Mouse (Mus musculus): Measurements from ENCODE around the gene Akap5.

The Akap5 gene

DNA sequence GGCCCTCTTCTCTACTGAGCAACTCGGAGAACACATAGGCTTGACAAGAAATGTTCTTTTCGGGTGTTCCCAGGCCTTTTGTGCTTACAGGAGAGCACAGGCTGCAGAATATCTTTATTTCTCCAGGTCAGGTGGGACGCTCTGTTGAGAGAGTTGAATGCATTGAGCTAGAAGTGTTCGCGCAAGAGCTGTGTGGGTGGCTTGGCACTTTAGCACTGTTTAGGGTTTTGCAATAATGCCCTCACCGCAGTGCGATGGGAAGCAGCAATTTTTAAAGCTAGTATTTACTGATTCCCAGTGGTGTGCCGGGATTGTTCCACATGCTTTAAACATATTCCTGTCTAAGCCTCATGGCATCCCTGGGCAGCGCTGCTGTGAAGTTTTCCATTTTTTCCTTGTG is 13.5 kb upstream of the Akap5 start:
- no peak for DNase-seq (ENCODE audit: low spot score)

DNA sequence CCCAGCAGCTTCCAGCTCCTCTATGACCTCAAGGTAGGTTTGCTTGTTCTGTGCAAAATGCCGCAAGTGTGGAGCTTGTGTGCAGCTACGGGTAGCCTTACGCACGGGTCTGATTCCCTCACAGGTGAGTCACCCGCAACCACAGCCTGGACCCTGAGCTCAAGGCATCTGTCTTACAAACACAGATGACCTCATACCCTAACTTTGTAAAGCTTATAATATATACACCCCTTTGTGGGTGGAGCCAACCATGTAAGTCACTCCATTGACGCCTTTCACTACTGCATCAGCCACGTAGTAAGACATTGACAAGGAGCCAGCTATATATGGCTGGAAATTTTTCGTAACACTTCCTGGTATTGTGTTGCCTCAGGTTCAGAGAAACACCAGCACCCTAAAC is 12.7 kb upstream of the Akap5 start:
- DNase-seq (ENCODE audit: low spot score): no peak

DNA sequence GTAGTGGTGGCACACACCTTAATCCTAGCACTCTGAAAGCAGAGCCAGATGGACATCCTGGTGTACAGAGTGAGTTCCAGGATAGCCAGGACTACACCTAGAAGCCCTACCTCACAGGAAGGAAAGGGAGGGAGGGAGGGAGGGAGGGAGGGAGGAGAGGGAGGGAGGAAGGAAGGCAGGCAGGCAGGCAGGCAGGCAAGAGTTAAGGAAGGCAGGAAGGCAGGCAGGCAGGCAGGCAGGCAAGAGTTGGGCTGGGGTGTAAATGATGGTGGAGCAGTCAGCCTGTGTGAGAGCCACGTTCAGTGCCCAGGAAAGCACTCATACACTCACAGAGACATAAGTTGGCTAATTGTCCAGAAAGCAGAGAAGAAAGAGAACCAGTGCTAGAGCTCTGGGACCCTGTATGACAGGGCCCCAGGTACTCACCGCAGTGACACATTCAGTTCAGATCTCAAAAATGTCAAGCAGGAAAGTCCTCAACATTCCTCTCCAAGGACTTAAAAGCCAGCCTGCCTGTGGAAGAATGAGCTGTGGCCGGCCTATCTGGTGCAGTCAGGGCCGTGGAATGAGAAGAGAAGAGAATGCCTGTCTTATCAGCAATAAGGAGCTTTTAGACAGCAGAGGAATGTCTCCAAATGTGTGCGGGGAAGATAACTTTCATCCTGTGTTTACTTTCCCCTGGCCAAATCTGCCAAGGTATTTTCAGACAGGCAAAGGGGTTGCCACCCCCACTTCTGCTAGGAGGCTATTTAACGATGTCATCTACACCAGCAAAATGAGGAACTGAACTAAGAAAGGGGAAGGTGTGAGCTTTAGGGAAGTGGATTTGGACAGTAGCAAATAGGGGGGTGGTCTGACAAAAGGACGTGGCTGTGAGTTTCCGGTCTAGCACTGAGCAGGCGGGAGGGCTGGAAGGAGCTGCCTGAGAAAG is 6.1 kb upstream of the Akap5 start:
- DNase-seq (ENCODE audit: low spot score): no peak

DNA sequence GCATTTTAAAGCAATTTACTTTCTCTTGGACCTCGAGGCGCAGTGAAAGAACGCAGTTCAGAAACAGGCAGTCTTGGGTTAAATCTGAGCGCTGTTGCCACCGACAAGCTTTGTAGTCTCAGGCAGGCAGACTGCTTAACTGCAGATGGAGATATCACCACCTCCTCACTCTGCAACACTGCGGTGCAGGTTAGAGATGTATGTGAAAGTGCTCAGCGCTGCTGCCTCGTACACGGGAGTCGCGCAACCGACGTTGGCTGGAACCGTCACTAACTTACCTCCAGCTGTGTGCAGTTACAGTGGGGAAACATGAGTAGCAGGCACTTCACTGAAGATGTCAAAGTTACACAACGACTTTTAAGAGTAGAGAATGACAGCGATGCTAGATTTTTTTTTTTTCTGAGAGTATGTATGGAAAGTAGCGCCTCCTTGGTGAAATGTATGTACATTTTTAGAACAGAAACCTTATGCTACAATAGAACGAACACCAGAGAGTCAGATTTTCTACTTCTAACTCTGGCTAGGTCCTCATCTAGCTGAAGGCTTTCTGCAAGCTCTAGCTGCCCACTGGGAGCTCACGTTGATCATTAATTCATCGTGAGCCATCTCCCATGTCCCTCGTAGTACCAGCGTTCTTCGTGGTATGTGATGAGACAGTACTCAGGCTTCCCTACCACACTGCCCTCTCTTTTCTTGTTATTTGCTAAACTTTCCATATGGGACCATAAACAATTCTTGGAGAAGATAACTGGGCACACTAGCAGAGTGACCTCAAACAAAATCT is 1.9 kb downstream of the Akap5 start:
- no peak for DNase-seq (ENCODE audit: low spot score)

DNA sequence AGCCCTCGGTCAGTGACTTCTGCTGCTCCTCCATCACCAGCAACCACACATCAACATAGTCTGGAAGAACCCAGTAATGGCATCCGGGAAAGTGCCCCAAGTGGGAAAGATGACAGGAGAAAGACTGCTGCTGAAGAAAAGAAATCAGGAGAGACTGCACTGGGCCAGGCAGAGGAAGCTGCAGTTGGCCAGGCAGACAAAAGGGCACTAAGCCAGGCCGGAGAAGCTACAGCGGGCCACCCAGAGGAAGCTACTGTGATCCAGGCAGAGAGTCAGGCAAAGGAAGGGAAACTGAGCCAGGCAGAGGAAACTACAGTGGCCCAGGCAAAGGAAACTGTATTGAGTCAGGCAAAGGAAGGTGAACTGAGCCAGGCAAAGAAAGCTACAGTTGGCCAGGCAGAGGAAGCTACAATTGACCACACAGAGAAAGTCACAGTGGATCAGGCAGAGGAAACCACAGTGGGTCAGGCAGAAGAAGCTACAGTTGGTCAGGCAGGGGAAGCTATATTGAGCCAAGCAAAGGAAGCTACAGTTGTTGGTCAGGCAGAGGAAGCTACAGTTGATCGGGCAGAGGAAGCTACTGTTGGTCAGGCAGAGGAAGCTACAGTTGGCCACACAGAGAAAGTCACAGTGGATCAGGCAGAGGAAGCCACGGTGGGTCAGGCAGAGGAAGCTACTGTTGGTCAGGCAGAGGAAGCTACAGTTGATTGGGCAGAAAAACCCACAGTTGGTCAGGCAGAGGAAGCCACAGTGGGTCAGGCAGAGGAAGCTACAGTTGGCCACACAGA is 4.1 kb downstream of the Akap5 start:
- no peak for DNase-seq (ENCODE audit: low spot score)

DNA sequence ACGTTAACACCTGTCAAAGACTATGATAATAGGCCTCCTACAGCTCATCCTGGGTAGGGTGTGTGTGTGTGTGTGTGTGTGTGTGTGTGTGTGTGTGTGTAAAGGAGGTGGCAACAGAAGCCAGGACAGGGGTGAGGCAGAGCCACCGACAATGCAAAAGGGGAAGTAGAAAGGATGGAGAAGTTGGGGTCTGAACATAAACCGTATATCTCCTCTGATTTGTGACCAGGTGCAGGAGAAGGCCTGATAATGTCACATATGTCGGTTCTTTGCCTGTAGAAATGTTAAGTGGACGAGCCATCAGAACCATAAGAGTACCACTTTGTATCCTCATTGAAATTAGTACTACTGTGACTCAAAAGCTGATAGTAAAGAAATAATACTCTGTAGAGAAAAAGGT is 9.0 kb downstream of the Akap5 start:
- no peak for DNase-seq (ENCODE audit: low spot score)

DNA sequence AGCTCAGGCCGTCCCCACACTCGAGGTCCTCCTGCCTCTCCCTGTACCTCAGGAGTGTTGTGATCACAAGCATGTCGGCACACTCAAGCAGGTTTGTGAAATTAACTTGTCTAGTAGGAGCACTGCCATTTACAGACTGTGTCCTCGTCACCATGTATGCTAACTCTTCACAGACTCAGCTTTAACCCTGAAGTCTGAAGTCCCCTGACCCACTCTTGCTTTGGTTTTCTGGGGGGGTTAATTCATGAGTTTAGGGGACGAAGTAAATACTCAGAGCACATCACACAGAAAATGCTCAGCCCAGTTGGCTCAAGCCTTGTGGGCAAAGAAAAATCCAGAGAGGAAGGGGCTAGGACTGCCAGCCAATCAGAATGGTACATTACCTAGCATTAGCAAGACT is 10.9 kb downstream of the Akap5 start:
- DNase-seq (ENCODE audit: low spot score): no peak

DNA sequence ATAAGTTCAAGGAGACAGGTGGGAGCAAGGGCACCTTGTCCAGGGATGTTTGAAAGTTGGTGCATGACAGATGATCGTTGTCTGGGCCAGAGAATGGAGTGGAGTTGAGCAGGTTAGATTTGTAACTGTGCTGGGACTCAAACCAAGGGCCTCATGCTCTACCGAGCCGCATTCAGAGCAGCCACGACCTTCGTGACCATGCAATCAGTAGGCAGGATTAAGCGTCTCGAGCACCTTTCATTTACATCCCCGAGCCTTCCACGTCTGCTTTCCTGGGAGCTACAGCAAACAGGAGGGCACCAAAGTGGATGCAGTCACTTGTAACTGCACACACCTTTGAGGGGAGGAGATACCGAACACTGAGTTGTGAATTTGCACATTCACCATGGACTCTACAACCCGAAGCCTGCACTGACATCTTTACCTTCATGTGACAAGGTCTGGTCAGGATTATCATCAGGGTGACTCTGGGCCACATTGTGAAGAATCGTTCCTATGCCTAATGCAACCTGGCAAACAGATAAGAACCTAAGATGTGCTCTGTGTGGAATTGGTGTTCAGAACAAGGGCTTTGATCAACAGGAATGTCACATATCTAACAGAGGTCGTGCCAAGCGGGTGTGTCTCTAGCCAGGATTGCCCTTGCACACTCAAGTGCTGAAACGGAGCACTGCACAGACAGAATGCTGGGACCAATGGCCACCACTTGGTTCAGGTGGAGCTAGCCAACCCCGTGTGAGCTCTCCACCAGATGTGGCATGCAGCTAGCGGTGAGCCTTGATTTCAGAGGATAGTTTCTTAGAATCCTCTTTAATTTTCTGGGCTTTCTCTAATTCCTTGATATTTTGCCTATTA is 11.6 kb downstream of the Akap5 start:
- DNase-seq (ENCODE audit: low spot score): no peak

DNA sequence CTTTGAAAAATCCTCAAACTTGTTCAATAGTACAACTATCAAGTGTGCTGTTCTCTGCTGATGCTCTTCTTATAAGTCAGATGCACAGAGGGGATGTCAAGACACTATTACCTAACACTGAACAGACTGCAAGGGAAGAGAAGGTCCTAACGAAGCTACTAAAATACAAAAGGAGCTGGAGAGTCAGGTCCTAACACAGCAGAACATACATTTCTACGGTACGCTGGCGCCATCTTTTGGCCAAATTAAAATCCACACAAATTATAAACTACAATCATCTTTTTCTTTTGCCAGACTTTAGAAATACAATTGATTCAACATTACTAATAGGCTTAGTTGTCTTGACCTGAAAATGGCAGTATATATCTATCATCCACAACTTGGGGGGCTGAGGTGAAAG is 16.4 kb downstream of the Akap5 start:
- DNase-seq (ENCODE audit: low spot score): no peak

DNA sequence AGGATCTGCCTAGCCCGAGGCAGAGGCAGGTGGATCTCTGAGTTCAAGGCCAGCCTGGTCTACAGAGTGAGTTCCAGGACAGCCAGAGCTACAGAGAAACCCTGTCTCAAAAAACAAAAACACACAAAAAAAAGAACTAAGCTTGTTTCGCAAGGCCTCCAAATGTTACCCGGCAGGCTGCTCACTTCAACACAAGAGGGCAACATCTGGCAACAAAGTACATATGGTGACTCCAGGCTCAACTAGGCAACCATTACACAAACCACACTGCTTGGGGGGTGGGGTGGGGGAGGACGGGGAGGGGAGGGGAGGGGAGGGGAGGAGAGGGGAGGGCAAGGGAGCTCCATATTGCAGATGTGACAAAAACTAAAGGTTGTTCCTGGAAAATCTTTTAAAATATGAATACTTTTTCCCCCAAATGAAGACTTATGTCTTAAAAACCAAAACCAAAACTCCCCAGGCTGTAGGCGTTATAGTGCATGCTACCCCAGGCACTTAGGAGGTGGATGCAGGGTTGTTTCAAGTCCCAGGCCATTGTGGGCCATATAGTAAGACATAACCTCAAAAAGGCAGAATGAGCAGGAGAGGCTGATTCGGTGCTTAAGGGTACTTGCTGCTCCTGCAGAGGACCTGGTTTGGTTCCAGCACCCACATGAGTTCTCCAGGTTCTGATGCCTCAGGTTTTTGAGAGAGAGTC is 21.2 kb downstream of the Akap5 start:
- no peak for DNase-seq (ENCODE audit: low spot score)

DNA sequence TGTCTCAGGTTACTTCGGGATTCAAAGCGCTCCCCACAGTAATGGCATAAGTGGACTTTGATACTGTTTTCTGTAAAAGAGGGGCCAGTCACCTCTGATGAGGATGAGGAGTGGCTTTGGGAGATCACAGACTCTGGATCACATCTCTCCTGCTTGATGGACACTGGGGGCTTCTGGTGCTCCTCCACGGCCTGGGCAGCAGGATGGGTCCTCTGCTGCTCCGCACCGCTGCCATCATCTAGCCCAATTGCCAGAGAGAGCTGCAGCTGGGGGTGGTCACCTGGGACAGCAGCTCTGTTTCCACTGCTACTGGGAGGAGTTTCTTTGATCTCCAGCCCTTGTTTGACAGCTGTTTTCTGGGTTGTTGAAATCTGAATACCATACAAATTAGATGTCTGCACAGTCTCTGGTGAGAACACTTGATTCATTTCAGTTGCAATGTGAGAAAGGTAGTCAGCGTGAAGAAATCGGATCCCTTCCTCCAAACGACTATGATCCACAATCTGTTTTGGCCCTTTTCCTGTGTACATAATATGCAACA is 25.1 kb downstream of the Akap5 start:
- no peak for DNase-seq (ENCODE audit: low spot score)

DNA sequence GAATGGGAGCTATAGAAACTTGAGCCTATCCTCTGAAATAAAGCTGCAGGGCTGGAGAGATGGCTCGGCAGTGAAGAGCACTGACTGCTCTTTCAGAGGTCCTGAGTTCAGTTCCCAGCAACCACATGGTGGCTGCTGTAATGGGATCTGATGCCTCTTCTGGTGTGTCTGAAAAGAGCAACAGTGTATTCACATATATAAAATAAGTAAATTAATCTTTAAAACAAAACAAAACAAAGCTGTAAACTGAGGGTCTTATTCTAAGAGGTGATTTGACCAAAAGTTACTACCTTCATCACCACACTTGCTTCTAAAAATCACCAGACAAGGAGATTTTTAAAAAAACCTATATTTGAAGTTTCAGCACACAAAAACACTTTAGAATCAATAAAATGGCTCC is 36.2 kb downstream of the Akap5 start:
- DNase-seq (ENCODE audit: low spot score): no peak

DNA sequence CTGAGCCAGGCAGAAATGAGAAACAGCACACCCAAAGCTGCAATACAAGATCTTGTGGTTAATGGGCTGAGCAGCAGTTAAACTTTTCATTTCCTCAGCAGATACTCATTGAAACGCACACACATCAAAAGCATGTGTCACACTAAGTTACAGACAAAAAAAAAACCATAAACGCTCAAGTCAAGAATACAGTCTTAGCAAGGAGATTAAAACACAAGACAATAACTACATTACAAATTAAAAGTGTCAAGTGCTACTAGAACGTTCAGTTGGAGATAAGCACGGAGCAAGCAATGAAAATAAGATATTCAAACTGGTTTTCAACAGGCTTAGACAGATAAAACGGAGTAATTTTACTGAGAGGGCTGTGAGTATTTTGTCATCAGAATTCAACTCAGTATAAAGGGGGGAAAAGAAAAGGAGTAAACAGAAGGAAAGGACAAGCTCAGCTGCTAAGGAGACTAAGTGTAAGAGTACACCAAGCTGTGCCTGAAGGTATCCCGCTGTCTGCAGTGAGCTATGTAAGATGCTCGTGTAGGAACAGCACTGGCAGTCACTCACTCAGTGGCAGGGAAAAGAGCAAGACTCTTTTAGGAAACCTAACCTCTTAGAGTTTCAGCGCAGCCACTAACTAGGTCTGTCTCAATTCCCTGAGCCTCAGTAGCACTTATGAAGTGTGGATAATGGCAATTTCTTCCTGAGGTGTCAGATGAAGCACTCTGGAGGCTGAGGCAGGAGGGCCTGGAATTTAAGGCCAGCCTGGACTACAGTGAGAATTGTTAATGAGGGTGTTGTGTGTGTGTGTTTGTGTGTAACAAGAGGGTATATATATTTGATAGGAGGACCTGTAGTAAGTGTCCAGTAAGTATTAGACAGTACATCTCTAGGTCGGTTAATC is 37.0 kb downstream of the Akap5 start:
- DNase-seq (ENCODE audit: low spot score): no peak

DNA sequence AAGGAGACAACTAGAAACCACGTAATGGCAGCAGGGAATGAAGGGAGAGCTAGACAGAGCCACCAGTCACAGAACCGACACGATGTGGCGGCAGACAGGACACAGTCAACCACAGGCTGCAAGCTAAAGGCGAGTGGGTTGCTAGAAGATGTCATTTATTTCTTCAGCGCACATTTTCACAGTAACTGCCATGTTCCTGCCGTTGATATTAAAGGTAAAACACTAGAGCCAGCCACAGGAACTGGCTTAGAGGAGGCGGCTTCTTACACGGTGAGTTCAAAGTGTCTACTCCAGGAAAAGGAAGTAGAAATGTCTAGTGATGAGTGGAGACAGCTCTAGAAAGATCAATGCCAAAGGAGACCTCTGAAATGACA is 37.6 kb downstream of the Akap5 start:
- no peak for DNase-seq (ENCODE audit: low spot score)

DNA sequence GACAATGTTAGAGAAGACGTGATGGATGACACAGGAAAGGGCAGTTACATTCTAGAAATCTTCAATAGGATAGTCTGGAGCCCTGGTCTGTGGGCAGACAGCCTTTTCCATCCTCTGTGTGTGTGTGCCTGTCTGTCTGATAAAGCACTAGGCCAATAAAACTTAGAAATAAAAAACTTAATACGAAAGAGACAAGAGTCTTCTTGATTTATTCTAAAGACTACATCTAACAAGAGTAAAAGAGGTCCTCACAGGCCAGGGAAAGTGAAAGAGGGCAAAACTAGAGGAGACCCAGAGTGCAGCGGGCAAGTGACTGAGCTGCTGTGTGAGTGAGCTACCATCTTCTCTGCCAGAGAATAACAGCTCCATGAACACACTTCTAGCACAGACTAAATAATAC is 41.6 kb downstream of the Akap5 start:
- no peak for DNase-seq (ENCODE audit: low spot score)

DNA sequence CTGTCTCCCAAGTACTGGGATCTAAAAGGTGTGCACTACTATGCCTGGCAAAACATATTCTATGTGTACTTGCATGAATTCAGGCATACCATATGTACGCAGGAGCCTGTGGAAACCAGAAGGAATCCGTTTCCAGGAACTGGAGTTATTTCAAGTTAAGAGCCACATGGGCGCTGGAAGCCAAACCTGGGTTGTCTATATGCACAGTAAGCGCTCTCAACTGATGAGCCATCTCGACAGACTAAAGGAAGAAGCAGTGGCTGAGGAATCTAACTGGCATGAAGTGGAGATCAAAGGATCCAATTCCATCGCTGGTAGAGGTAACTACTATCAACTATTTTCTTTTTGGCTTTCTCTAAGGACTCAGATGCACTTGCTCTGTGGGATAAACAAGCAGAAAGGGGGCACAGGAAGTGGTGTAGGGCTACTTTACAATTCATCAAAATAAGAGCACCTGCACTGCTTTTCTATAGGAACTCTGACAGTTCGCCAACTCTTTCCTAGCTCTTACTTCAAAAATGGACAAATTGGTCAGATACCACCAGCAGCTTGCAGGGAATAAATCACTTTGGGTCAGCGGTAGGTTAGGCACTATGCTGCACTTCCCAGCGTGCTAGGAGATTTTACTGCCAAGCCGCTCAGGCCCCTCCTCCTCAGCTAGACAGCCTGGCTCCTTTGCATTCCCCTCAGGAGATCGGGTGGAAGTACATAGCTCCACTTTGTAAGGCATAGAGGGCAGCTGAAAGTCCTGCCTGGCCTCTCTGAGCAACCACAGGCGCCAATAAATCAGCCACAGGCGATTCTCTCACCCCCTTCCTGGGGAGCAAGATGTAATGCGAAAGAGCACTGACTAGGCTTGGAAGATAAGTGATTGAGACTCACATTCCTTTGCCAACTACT is 42.7 kb downstream of the Akap5 start:
- DNase-seq (ENCODE audit: low spot score): no peak

DNA sequence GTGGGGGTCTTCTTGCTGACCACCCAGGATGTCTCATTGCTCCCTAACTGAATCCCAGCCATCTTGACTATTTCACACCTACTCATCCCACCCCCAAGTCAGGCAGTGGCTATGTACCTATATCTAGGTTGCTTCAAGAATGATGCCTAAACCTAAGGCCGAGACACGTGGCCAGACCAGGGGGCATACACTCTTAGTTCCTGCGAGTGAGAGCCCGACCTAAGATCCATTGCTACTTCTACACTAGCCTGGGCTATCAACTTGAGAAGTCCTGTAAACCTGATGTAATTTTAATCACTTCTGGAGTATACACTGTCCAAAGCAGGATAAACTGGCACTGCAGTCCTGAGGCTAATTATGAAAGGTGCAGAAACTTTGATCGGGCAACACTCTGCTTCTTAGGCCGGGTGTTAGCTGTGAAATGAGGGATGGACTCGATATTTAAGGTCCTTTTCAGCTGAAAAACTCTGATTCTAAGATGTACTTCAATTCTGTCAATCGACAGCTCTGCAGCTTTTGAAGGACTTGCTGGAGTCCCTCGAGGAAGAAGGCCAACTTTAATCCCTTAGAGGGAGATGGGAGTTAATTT is 43.6 kb downstream of the Akap5 start:
- no peak for DNase-seq (ENCODE audit: low spot score)

DNA sequence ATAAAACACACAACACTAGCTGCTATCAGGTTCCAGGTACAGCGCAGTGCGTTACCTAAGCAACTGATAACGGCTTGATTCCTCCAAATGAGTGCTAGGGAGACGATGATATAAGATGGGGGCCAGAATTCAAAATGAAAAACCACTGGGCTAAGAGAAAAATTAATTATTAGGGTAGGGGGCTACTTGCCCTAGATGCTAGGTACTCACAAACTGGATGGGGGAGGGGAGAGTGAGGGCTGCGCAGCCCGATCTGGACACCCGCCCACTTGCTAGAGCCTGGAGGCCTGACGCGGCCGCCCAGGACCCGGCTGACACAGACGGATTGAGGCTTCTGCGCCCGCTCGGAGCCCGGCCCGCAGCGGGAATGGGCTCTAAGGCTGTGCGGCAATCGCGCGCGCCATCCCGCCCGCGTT is 44.1 kb downstream of the Akap5 start:
- DNase-seq (ENCODE audit: low spot score): peak; percentile 16

Measured in ovary, adult 18-20 months (tissue).